Mouse (Mus musculus) neural tube, embryonic 10.5 days (tissue): ENCODE measurements around the gene Dmrt2.

Experiments
- DNase-seq: peaks from one replicate; pipeline ENCODE4 v3.0.0-alpha.2; 2017; ENCODE audit warnings: low spot score; ENCODE audit errors: extremely low spot score

The Dmrt2 gene

DNA sequence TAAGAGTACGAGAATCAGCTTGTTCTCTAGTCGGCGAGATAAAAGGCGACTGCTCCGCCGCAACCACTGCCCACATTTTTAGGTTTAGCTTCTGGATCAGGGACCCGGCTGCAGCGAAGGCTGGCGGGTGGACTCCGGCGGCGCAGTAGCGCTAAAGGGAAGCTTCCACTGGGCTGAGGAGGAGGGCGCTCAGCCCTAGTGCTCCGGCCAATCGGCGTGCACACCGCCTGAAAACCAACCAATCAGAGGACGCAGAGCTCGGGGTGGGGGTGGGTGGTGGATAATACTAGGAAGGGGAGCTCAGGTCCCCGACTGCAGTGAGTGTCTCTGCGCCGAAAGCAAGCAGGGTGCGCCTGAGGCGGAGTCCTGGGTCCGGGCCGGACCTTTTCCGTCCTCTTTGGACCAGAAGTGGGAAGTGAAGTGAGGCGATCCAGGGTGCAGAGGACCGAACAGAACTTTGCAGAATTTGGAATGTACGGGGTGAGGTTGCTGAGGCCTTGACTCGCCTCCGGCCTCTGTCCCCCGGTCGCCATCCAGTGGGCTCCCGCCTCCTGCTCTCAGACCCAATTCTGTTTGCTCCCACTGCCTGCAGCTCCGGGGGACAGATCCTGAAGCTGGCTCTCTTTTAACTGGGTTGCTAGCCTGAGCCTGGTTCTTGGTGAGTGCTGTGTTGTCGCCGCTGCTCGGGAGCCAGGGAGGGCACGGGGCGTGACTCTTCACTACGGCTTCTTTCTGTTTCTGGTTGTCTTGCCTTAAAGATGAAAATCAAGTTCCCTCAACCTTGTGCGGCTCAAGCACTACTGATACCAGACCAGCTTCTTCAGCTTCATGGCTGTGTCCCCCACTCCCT is at the start of gene Dmrt2:
Gene Dmrt2, plus strand, starts transcription at position 311 of the 850 bp plus-strand sequence.
- DNase-seq = peak; percentile 90

DNA sequence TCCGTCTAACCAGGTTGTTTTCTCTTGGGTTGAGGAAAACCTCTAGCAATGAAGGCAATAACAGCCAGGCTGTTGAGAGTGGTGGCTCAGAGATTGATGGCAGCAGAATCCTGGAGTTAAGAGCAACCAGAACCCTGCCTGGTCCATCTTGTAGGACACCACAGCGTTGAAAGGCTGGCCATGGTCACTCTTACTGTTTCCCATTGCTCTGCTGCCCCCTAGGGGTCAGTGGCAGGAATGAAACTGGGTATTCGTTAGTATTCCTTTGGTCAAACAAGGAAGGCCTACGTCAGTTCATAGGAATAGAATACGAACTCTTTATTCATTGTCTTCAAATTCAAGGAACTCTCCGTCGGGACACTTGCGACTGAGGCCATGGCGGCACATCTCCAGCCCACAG is 43.7 kb upstream of the Dmrt2 start:
- peak; percentile 74 for DNase-seq

DNA sequence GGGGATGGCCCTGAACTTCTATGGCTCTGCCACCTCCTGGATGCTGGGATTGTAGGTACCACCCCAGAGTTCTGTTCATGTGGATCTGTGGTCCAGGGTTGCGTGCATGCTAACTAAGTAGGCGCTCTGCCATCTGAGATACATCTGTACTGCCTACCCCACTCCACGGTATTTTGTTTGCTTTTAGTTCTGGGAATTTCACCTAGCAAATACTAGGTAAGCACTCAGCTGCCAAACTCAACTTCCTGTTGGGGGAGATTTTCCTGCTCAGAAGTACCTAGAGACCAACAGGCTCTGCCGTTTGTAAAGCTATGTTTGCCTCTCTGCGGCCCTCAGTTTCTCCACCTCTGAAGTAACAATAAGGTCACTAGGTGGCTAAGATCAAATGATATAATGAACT is 37.1 kb upstream of the Dmrt2 start:
- no peak for DNase-seq

DNA sequence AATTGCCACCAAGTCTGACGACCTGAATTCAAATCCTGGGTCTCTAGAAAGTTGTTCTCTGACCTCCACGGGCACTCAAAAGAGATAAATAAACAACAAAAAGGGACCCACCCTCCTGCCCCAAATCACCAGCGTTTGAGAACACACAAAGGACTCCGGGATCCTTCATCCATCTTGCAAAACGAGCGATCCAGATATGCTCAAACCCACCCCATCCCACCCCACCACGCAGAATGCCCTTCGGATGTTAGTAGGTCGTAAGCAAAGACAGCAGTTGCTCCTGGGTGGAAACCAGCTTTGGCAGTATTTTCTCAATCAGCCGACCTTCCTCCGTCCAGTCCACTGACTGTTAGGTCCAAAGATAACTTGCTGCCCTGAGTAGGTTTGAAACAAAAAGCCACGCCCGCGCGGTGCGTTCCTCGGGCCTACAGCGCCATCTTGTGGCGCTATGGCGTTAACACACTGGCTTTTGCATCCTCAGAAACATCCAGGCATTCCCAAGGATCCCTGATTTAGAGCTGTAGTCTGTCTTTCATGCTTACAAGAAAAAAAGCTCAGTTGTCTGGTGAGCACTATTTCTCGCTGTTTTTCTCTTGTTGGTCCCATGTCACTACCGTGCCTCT is 36.5 kb upstream of the Dmrt2 start:
- peak; percentile 84 for DNase-seq

DNA sequence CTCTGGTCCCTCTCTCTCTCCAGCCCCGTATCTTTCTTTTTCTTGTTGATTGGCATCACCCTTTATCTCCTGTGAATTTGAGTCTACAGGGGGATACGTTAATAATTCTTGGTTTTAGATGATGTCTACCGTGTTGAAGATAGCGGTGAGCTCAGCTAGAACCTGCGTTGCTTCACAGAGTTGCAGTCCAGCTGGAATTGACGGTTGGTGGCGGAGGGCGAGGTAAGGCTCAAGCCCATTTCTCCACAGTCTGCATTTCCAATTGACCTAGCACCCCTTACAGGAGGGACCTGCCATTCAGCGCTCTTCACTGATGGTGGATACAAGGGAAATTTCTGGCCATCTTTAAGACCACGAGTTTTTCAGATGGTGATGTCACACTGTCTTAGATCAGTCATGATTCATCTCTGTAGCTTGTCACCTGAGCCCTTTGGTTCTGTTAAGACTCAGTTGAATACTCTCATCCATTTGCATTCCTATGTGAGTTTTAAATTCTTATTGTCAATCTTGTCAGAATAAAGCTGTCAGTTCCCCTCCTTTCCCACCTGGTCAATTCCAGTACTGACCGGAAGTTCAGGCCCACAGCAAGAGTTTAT is 33.3 kb upstream of the Dmrt2 start:
- DNase-seq = no peak

DNA sequence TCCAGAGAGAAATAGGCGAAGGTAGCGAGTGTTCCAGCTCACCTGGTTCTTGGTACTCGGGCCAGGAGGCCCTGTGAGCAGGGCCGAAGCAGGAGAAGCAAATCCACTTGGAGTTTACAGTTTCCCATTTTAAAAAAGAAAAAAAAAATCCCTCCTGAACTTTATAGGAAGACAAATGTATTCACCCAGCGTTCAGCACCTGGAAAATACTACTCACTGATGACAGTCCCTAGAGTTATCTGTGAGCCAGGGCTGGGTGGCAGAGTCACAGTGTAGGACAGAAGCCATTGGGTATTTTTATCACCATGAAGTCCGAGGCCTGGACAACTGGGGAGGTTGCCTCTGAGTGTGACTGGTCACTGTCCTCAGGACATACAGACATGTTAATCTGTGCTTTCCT is 30.4 kb upstream of the Dmrt2 start:
- no peak for DNase-seq

DNA sequence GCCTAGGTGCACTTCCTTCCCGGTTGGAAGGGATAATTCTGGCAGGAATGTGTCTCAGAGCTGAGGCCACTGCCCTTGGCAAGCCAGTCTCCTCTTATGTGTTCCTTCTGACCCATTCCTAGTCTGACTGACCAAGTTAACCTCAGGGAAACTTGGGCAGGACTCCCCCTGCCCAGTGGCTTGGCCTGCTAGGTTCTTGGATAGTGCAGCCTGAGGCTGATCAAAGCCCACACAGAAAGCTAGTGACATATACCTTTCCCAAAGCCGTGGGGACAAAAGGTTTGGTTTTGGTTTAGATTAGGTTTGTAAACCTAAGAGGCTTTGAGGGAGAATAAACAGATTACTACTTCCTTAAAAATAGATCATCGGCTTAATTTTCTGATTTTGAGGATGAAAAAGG is 25.1 kb upstream of the Dmrt2 start:
- no peak for DNase-seq

DNA sequence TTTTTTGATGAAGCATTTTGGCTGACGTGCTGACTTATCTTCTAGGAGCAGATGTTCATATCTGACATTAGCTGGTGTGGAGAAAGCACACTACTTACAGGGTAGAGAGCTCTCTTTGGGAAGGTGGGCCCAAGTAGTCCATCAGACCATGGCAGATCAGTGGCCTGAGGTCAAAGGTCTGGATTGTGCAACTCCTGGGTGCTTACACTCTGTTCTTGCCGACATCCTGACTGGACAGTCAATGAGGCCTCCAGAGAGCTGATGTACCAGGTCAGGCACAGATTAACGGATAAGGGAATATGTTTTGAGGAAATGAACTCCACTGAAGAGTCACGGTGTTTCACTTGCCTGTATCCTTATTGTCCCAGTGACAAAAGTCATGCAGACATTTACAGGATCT is 23.5 kb upstream of the Dmrt2 start:
- no peak for DNase-seq

DNA sequence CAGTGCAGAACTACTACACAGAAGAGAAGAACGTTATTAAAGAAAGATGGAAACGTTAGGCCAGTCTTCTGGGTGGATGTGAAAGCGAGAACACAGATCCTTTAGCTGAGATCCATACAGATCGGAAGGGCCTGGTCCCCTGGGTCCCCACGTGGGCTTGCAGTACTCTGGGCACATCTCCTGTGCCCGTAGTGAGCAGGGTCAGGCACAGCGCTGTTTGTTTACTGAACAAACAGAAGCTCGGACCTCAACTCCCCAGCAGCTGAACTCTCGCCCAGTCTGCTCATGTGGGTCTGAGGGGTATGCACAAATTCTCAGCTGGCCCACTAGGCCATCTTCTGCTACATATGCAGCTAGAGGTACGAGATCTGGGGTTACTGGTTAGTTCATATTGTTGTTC is 21.7 kb upstream of the Dmrt2 start:
- DNase-seq = no peak

DNA sequence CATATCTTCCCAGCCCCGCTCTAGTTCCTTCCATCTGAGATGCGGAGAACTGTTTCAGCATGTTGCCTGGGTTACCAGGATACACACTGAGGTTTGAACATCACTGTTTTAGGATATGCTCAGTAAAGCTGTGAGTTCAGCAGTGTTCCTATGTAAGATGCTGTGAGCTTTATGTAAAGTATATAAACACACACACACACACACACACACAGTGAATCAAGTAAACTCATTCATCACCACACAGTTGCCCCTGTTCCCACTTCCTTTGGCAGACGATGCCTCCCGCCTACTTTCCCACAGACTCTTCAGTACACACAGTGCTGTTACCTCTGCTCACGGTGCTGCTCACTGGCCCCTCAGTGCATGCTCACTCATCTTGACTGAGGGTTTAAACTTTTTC is 19.7 kb upstream of the Dmrt2 start:
- DNase-seq = no peak

DNA sequence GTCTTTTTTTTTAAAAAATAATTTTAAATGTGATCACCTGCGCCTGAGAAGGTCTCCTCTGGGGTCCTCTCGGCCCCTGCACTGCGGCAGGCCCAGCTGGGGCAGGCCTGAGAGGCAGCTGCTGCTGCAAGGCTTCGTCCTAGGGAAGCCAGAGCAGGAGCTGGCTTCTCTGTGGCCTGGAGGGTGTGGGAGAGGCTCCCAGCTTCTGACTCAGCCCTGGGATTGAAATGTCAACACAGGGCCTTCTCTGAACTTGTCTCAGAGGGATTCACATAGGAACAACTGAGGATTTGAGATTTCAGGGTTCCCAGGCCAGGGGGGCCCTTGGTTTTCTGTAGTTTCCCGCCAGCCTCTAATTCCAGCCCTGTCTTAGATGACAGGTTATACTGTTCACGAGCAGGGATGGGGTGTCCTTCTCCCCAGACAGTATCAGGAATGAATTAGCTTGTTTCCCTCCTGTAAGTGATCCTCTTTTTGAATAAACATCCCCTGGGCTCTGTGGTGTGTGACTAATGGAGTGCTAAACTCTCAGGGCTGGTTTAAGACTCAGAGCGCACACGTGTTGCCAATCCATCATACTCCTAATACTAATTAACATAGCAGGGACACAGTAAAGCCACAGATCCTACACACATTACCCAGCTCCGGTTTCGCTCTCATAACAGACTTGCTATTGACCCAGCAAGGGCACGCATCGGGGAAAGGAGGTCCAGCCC is 18.0 kb upstream of the Dmrt2 start:
- peak; percentile 32 for DNase-seq

DNA sequence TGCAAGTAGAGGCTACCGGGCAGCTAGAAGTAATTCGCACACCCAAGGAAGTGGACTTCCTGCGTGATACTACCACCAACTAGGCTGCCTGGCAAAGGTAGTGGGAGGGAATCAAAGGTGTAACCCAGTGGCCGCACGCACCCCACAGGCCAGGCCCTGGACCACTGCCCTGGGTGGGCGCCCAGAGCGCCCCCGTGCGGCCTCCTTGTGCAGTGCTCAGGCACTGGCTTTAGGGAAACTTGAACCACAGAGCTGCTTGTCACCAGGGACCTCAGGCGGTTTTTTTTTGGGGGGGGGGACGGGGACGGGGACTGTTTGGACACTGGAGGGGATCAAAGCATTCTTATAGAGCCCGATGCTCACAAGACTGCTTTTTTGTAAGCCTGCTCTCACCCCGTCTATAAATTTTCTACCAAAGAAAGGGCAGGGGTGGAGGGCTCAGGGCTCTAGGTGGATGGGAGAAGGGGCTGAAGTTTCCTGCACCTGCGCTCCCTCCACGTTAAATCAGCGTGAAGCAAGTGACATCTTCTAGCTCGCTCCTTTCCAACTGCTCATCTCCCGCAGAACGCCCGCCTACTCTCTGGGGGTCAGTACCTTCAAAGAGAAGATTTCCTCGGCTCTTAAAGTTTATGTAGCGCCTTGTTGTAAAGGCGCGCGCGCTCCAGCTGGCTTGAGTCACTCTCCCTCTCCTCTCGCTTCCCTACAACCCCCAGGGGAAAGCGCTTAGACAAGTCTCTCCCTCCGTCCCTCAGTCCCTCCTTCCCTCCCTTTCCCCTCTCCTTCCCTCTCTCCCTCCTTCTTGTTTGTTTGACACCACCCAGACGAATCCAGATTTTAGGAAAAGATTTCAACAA is 6.5 kb upstream of the Dmrt2 start:
- peak; percentile 61 for DNase-seq

DNA sequence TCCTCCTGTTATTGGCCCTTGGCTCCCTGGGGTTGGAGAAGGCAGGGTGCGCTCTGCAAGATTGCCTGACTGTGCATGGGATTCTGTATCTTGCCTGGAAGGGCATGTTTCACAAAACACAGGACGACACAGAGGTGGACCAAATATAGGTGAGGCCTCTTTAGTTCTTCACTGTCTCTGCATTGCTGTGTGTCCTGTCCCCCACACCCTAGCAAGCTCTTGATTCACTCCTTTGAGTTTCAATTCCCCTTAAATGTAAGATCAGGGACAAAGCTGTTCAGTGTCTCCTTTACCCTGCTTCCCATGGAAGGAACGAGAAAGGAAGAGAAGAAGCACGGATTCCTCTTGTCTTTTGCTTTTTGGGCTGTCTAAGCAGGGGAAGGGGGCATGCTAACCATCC is 4.4 kb upstream of the Dmrt2 start:
- DNase-seq = no peak

DNA sequence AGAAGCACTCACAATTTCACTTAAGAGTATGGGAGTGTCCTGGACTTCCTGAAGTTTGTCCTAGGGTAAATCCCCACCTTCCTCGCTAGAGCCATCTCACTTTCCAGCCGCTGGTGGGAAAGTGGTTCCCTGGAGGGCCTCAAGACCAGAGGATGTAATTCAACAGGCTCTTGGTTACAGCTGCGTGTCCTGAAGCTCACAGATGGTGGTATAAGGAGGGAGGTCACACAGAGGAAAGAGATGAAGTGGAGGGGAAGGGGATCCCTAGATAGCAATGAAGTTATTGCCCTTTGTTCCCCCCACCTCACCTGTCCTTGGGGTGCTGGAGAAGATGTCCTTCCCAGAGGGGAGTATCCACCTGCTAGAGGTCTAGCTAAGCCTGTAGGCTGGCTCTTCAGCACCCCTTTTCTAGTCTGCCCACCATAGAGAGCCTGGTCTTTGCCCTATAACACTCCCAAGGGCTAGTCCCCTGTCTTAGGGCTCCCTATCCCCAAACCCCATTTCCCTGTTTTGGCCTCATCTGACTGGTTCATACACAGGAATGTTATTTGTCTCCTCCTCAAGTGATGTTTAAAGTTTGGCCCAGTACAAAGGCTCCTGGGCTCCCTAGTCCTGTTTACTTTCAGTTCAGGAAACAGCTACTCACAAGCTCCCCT is 2.5 kb upstream of the Dmrt2 start:
- peak; percentile 28 for DNase-seq

DNA sequence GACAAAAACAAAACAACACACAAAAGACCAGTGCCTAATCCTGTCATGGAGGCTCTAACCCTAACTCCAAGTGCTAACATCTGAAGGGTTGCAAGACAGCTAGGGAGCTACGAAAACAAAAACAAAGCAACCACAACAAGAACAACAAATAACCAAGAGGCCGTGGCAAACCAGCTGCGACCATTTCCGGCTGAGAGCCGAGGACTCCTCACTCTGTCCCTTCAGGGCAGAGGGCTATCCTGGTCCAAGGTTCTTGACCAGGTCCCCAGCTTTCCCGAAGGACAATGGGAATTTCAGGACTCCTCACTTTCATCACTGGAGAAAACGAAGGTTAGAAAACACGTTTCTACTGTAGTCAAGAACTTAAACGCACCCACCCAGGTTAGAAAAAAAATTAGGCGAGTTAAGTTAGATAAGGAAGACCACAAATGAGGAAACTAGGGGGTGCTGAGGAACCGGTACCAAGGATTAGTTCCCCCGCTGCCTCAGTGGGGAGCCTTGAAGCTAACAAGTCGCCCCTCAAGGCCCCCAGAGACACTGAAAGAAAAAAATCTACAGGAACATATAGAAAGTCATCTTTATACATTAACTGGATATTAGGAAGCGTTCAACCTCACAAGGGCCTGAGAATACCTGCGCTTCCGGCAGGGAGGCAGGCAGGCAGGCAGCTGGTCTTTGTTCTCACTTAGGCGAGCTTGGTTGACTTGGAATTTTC is 1.5 kb upstream of the Dmrt2 start:
- peak; percentile 43 for DNase-seq

DNA sequence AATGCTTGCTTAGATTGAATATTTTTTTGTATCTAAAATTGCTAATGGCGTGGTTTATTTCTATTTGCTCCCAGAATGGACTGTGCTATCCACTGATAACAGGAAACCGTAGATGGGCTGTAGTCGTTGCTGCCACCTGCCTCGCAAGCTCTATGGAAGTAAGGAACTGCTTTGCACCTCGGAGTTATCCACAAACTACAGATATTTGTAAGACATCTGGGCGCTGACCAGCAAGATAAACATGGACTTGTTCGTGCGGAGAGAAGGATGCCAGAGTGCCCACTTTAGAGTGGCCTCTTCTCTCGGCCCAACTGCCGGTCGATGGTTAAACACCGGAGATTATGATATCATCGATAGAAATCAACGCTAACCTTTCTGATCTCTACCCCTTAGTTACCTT is 530 bp upstream of the Dmrt2 start:
- no peak for DNase-seq

DNA sequence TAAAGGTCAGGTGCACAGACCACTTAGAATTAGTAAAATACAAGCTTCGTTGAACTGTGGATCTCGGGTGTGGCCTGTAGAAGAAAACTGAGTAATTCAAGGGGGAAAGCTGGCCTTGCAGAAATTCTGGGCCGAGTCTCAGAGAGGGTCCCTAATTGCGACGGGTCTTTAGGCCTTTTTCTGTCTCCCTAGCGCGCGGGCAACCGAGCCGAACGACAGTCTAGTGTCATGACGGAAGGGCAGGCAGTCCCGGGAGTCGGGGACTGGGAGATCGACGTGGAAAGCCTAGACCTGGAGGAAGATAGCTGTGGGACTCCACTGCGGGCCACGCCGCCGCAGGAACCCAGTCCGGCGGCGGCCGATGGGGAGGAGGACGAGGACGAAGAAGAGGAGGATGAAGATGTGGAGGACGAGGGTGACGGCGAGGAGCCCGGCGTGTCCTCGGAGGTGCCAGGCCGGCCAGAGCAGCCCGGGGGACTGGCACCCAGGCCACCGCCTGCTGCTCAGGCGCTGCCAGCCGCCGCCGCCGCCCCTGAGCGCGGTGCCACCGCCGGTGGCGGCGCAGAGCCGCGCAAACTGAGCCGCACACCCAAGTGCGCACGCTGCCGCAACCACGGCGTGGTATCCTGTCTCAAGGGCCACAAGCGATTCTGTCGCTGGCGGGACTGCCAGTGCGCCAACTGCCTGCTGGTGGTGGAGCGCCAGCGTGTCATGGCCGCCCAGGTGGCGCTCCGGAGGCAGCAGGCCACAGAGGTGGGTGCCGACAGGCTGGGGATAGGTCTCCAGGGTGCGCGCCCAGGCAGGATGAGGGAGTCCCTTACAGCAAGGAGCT is 1.2 kb downstream of the Dmrt2 start:
- DNase-seq = peak; percentile 67

DNA sequence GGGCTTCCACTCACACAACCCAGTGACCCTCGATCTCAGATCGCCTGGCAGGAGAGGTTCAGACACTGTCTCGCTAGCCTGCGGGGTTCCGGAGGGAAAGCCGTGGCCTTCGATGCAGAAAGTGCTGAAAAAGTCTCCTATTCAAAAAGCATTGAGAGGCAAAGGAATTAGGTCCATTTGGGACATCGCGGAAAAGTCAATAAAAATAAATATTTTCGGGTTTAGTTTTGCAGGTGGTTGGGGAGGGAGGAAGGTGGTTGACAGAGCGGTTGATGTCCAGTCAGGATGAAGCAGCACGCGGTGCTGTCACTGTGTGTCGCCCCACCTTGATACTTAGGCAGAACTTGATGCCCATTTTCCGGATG is 1.8 kb downstream of the Dmrt2 start:
- DNase-seq = no peak

DNA sequence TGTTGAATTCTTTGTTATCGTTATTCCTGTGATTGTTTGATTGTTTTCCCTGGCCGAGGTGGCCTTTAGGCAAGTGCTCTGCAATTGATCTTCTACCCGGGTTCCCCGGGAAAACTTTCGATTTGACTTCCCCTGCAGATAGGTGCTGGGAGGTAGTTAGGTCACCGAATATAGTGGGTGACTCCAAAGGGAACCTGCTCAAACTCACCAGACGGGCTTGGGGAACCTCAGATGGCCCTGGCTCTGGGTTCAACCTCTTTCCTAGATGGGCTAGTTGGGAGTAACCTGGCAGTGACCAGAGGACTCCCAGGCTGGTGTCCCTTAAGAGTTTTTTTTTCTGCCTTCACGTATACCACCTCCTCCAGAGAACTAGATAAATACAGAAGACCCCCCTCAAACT is 2.5 kb downstream of the Dmrt2 start:
- peak; percentile 48 for DNase-seq
